Mouse (Mus musculus) stomach, postnatal 0 days (tissue): ENCODE measurements at regions not wholly inside any gene's neighbourhood (a gene's known extent, or its start where the extent isn't known, plus 50 kb on each side); places are given as distances from the start of the nearest gene placed in this dataset.

ENCODE experiments used
- CTCF ChIP-seq: IDR thresholded peaks from 2 replicates; pipeline ENCODE4 v1.5.1; 2016; ENCODE audit warnings: antibody characterized with exemption, low read depth, mild to moderate bottlenecking, moderate library complexity
- EP300 ChIP-seq: optimal IDR thresholded peaks from 2 replicates; pipeline ENCODE3; 2016; ENCODE audit warnings: antibody characterized with exemption

DNA sequence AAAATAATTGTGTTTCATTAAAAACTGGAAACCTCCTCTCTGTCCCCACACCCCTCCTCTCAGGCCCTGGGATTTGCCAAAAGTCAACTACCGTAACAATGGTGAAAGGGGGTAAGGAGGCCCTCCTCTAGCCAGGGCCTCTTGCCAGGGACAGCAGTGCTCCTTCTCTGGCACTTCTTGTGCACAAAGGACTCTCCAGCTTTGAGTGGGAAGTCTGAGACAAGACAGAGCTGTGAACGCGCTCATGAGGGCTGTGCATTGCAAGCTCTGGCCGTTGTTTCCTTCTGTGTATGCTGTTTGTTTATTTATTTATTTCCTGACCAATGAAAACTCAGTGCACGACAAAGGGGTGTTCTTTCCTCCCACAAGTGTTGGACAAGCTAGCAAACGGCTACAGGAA, 50.8 kb upstream of the Atg10 start:
- TF ChIP-seq EP300 (no peak), CTCF (no peak)
